Mouse (Mus musculus) megakaryocyte, embryonic 14.5 days (primary cell): Measurements from ENCODE around the gene Tnxb. TPM values are rescaled to one million over a fixed set of nuclear protein-coding genes. Genes with fewer than 3 reads are reported as not detected.

Source experiments
- H3K27me3 ChIP-seq: replicated peaks from 2 replicates; pipeline ENCODE3; 2012; ENCODE audit warnings: inconsistent platforms
- H3K36me3 ChIP-seq: replicated peaks from 2 replicates; pipeline ENCODE3; 2012; ENCODE audit warnings: low read length, inconsistent platforms, mixed read lengths
- H3K4me1 ChIP-seq: 2 replicates; pipeline ENCODE4 v1.6.1; 2012; ENCODE audit warnings: inconsistent platforms
- H3K4me3 ChIP-seq: replicated peaks from 2 replicates; pipeline ENCODE3; 2012; ENCODE audit warnings: moderate library complexity, mild to moderate bottlenecking, inconsistent platforms
- H3K9me3 ChIP-seq: 2 replicates; pipeline ENCODE4 v1.6.1; 2012; ENCODE audit warnings: inconsistent platforms
- FLI1 ChIP-seq: IDR thresholded peaks from 2 replicates; pipeline ENCODE4 v1.6.1; 2012; ENCODE audit warnings: low read length, inconsistent platforms, mixed read lengths
- GATA1 ChIP-seq: IDR thresholded peaks from 3 replicates; pipeline ENCODE4 v1.6.1; 2012; ENCODE audit warnings: mixed read lengths, low read length, inconsistent platforms, borderline replicate concordance
- polyA plus RNA-seq: library from polyadenylated mRNA; stranded (reverse); fragments of >175 nt; gene quantifications from 2 replicates; pipeline ENCODE4 v1.2.3, GENCODE M21; 2012; ENCODE audit warnings: low replicate concordance; ENCODE audit not compliant: insufficient read depth

Gene Tnxb
- polyA plus RNA-seq, 1 experiment, result 0.03 TPM

GRCm38 (mm10) chr17:34629796-34630603 lies 40.3 kb upstream of the Tnxb start:
- TF ChIP-seq GATA1 (no peak), FLI1 (no peak)
- Histone ChIP-seq H3K36me3 (peaks cover 13% of the 10 kb centered on the region), H3K9me3 (no peaks in the 10 kb centered on the region), H3K27me3 (peaks cover 63% of the 10 kb centered on the region), H3K4me1 (peaks cover 72% of the 10 kb centered on the region), H3K4me3 (peak overlapping the region; percentile 65)

GRCm38 (mm10) chr17:34630761-34631301 lies 39.5 kb upstream of the Tnxb start:
- peaks cover 77% of the 10 kb centered on the region for H3K4me1 ChIP-seq
- H3K36me3 ChIP-seq, result peaks cover 4% of the 10 kb centered on the region
- TF ChIP-seq FLI1 (no peak), GATA1 (no peak)
- no peaks in the 10 kb centered on the region for H3K9me3 ChIP-seq
- peaks cover 63% of the 10 kb centered on the region for H3K27me3 ChIP-seq
- H3K4me3 ChIP-seq, result peak overlapping the region; percentile 90

- Histone ChIP-seq H3K9me3 (no peaks in the 10 kb centered on the region), H3K4me1 (peaks cover 75% of the 10 kb centered on the region), H3K36me3 (no peaks in the 10 kb centered on the region), H3K4me3 (peak overlapping the region; percentile 90), H3K27me3 (peaks cover 65% of the 10 kb centered on the region)
- TF ChIP-seq FLI1 (no peak), GATA1 (no peak)
Observed at GRCm38 (mm10) chr17:34631647-34632046, 38.7 kb upstream of the Tnxb start.

- Histone ChIP-seq H3K4me3 (peak overlapping the region; percentile 90), H3K4me1 (peaks cover 74% of the 10 kb centered on the region), H3K36me3 (no peaks in the 10 kb centered on the region), H3K27me3 (peaks cover 69% of the 10 kb centered on the region), H3K9me3 (no peaks in the 10 kb centered on the region)
- no peak for TF ChIP-seq FLI1
- no peak for TF ChIP-seq GATA1
Observed at GRCm38 (mm10) chr17:34632261-34632691, 38.1 kb upstream of the Tnxb start.

- H3K36me3 ChIP-seq, result no peaks in the 10 kb centered on the region
- peak overlapping the region; percentile 76 for H3K4me3 ChIP-seq
- peaks cover 39% of the 10 kb centered on the region for H3K27me3 ChIP-seq
- TF ChIP-seq FLI1 (no peak), GATA1 (no peak)
- peaks cover 5% of the 10 kb centered on the region for H3K9me3 ChIP-seq
- H3K4me1 ChIP-seq, result peaks cover 71% of the 10 kb centered on the region
Observed at GRCm38 (mm10) chr17:34635671-34636070, 34.7 kb upstream of the Tnxb start.

- TF ChIP-seq FLI1 (no peak), GATA1 (no peak)
- peaks cover 23% of the 10 kb centered on the region for H3K27me3 ChIP-seq
- H3K4me3 ChIP-seq, result no peak overlapping the region
- H3K4me1 ChIP-seq, result peaks cover 71% of the 10 kb centered on the region
- H3K9me3 ChIP-seq, result peaks cover 5% of the 10 kb centered on the region
- no peaks in the 10 kb centered on the region for H3K36me3 ChIP-seq
Observed at GRCm38 (mm10) chr17:34637459-34637858, 32.9 kb upstream of the Tnxb start.

GRCm38 (mm10) chr17:34639461-34640255 lies 30.7 kb upstream of the Tnxb start:
- Histone ChIP-seq H3K4me3 (peak overlapping the region; percentile 53), H3K36me3 (no peaks in the 10 kb centered on the region), H3K4me1 (peaks cover 81% of the 10 kb centered on the region), H3K9me3 (peaks cover 5% of the 10 kb centered on the region), H3K27me3 (peaks cover 11% of the 10 kb centered on the region)
- TF ChIP-seq GATA1 (no peak), FLI1 (no peak)

GRCm38 (mm10) chr17:34640778-34641601 lies 29.3 kb upstream of the Tnxb start:
- H3K9me3 ChIP-seq, result peaks cover 5% of the 10 kb centered on the region
- TF ChIP-seq FLI1 (no peak), GATA1 (no peak)
- peak overlapping the region; percentile 76 for H3K4me3 ChIP-seq
- peaks cover 84% of the 10 kb centered on the region for H3K4me1 ChIP-seq
- peaks cover 11% of the 10 kb centered on the region for H3K27me3 ChIP-seq
- peaks cover 9% of the 10 kb centered on the region for H3K36me3 ChIP-seq

GRCm38 (mm10) chr17:34641945-34642344 lies 28.4 kb upstream of the Tnxb start:
- TF ChIP-seq GATA1 (no peak), FLI1 (no peak)
- Histone ChIP-seq H3K4me1 (peaks cover 87% of the 10 kb centered on the region), H3K27me3 (peaks cover 8% of the 10 kb centered on the region), H3K9me3 (peaks cover 5% of the 10 kb centered on the region), H3K36me3 (peaks cover 14% of the 10 kb centered on the region), H3K4me3 (no peak overlapping the region)
